18 mouse cellular contexts compared by ENCODE assay signal in genomic region chr1:154256811-154257210, GRCm38 (mm10). TPM values are rescaled to one million over a fixed set of nuclear protein-coding genes. Genes with fewer than 3 reads are reported as not detected.
DNase-seq lines count a peak whose midpoint lies in the region; ATAC-seq and TF ChIP-seq lines count a peak whose summit lies in the region.
"Had no signal": no experiment of that assay in that cellular context is flagged by ENCODE, and none has a peak within 500 bp of the region (broad histone marks: within the 10 kb centered on the region; RNA-seq: fewer than 3 reads in every experiment).

No protein-coding gene starts in this region.

- no peaks in the 10 kb centered on the region for H3K27me3 ChIP-seq in lung, postnatal 0 days (replicated peaks; ENCODE audit: insufficient read depth, low read length)
- H3K27me3 ChIP-seq in midbrain, embryonic 15.5 days (replicated peaks), result no peaks in the 10 kb centered on the region
- H3K27me3 ChIP-seq in forebrain, embryonic 14.5 days (replicated peaks; ENCODE audit: control insufficient read depth, insufficient read depth, low read length), result no peaks in the 10 kb centered on the region
- H3K27me3 ChIP-seq: limb, embryonic 12.5 days had no signal

- H3K4me2 ChIP-seq in lung, postnatal 0 days (replicated peaks; ENCODE audit: low read depth, low read length), result no peak overlapping the region
- peak overlapping the region; percentile 25 for H3K4me2 ChIP-seq in midbrain, embryonic 15.5 days
- H3K4me2 ChIP-seq in forebrain, embryonic 14.5 days (ENCODE audit: low read length), result no peak overlapping the region
- H3K4me2 ChIP-seq: limb, embryonic 12.5 days; lung, embryonic 14.5 days had no signal

- H3K36me3 ChIP-seq in lung, postnatal 0 days (ENCODE audit: insufficient read depth, low read length), result no peaks in the 10 kb centered on the region
- H3K36me3 ChIP-seq in midbrain, embryonic 15.5 days (replicated peaks), result no peaks in the 10 kb centered on the region
- no peaks in the 10 kb centered on the region for H3K36me3 ChIP-seq in forebrain, embryonic 14.5 days (ENCODE audit: control insufficient read depth, insufficient read depth, low read length)
- H3K36me3 ChIP-seq: G1E; limb, embryonic 12.5 days had no signal

- no peaks in the 10 kb centered on the region for H3K9me3 ChIP-seq in lung, postnatal 0 days (ENCODE audit: low read length)
- no peaks in the 10 kb centered on the region for H3K9me3 ChIP-seq in midbrain, embryonic 15.5 days
- no peaks in the 10 kb centered on the region for H3K9me3 ChIP-seq in forebrain, embryonic 14.5 days (replicated peaks; ENCODE audit: control insufficient read depth, low read length)
- H3K9me3 ChIP-seq: limb, embryonic 12.5 days had no signal

- H3K4me1 ChIP-seq in lung, postnatal 0 days (ENCODE audit: insufficient read depth, low read depth, low read length), result no peaks in the 10 kb centered on the region
- 0 out of 2 replicates have a peak, but pooled peaks cover 2% of the 10 kb centered on the region for H3K4me1 ChIP-seq in midbrain, embryonic 15.5 days
- no peaks in the 10 kb centered on the region for H3K4me1 ChIP-seq in forebrain, embryonic 14.5 days (ENCODE audit: control insufficient read depth, insufficient read depth, low read length)
- H3K4me1 ChIP-seq: limb, embryonic 12.5 days had no signal

- H3K27ac ChIP-seq in lung, postnatal 0 days (ENCODE audit: low read length), result no peak overlapping the region
- H3K27ac ChIP-seq in midbrain, embryonic 15.5 days, result no peak overlapping the region
- H3K27ac ChIP-seq in forebrain, embryonic 14.5 days (ENCODE audit: low read depth, low read length), result no peak overlapping the region
- H3K27ac ChIP-seq: limb, embryonic 12.5 days had no signal

- peak; percentile 42 to 59 for DNase-seq in cerebellum, postnatal 14 days
- DNase-seq in cerebellum, adult 11 months, result no peak
- peak; percentile 31 for DNase-seq in lung, postnatal 0 days (ENCODE audit: low spot score)
- no peak for DNase-seq in lung, postnatal 10 days
- no peak for DNase-seq in forebrain, embryonic 14.5 days (ENCODE audit: low spot score)
- no peak for DNase-seq in heart, adult 8-10 months (ENCODE audit: low spot score)
- DNase-seq: gastrocnemius, postnatal 36 days; heart, postnatal 10 days; kidney, adult 8-10 months; lung, embryonic 14.5 days had no signal

- TF ChIP-seq EP300 in lung, postnatal 0 days (IDR thresholded peaks at IDR 0.05), result no peak

- ATAC-seq in lung, postnatal 0 days, result no peak
- peak; percentile 32 to 53; a peak in 2 of 4 replicates for ATAC-seq in hematopoietic stem cell, adult 5-6 weeks (replicated peaks in 1 of 2; ENCODE audit: insufficient read depth in 1 of 2, low FRiP score in 2 of 2, low TSS enrichment in 1 of 2, low read depth in 1 of 2, poor library complexity in 2 of 2, severe bottlenecking in 2 of 2)
- no peak for ATAC-seq in midbrain, embryonic 15.5 days (replicated peaks)
- no peak for ATAC-seq in forebrain, embryonic 14.5 days
- ATAC-seq: activated CD4-positive, CD25-positive, alpha-beta regulatory T cell, adult 4 months had no signal

- no peak for TF ChIP-seq CTCF in lung, postnatal 0 days (IDR thresholded peaks at IDR 0.05)

- no peak overlapping the region for H3K4me3 ChIP-seq in lung, postnatal 0 days (ENCODE audit: low read depth, low read length)
- no peak overlapping the region for H3K4me3 ChIP-seq in midbrain, embryonic 15.5 days
- H3K4me3 ChIP-seq in forebrain, embryonic 14.5 days (ENCODE audit: low read depth, low read length), result no peak overlapping the region
- H3K4me3 ChIP-seq: limb, embryonic 12.5 days; myocyte had no signal

- H3K9ac ChIP-seq in lung, postnatal 0 days (replicated peaks; ENCODE audit: low read depth), result no peak overlapping the region
- no peak overlapping the region for H3K9ac ChIP-seq in midbrain, embryonic 15.5 days
- no peak overlapping the region for H3K9ac ChIP-seq in forebrain, embryonic 14.5 days (ENCODE audit: low read length)
- H3K9ac ChIP-seq: limb, embryonic 12.5 days; lung, embryonic 14.5 days had no signal

- 78% methylated on average over 15 of the region's 15 CpGs for WGBS in lung, postnatal 0 days
- WGBS in midbrain, embryonic 15.5 days, result 54% methylated on average over 15 of the region's 15 CpGs
- whole genome bisulfite sequencing in forebrain, embryonic 14.5 days, result 65% methylated on average over 15 of the region's 15 CpGs

RNA-seq across cellular contexts. Expression of gene Zfp648, which starts 55.8 kb away (rescaled TPM):
- not detected in 2 replicates for polyA plus RNA-seq in lung, postnatal 0 days (2015; fragmentation: Nextera tagmentation; extraction: Ambion mirVana)
- total RNA-seq in hematopoietic stem cell, adult 5-6 weeks (2017), result not detected in 2 replicates
- polyA plus RNA-seq in midbrain, embryonic 15.5 days (2015; fragmentation: Nextera tagmentation; extraction: Ambion mirVana), result 0.74 and 0.87 TPM in 2 replicates
- polyA plus RNA-seq in forebrain, embryonic 14.5 days (2014; fragmentation: Nextera tagmentation; extraction: Ambion mirVana), result 0.30 and 0.41 TPM in 2 replicates
- not detected for total RNA-seq in heart, adult 8-10 months (2022)
- total RNA-seq: gastrocnemius, postnatal 36 days; heart, postnatal 10 days had no signal
- polyA plus RNA-seq: activated CD4-positive, CD25-positive, alpha-beta regulatory T cell, adult 4 months; G1E; lung, embryonic 14.5 days; myocyte; stomach, embryonic 14.5 days; urinary bladder, adult 2 months had no signal

Comparison
In these comparisons a context has a peak if more than half of its experiments do, and no peak if none do; other contexts are left out.
1. DNase-seq: peak in cerebellum, postnatal 14 days (2 of 2) and lung, postnatal 0 days (single experiment); none in cerebellum, adult 11 months (single experiment), lung, postnatal 10 days (single experiment), forebrain, embryonic 14.5 days (single experiment) and heart, adult 8-10 months (single experiment).
2. ATAC-seq: peak in hematopoietic stem cell, adult 5-6 weeks (2 of 2); none in lung, postnatal 0 days (single experiment), midbrain, embryonic 15.5 days (single experiment) and forebrain, embryonic 14.5 days (single experiment).